Mouse (Mus musculus) retina, adult 2 months (tissue): ENCODE results near the gene Mcts2.
A peak's percentile ranks its signal among the peaks of the same experiment; 100 is the strongest.

Experiments
- DNase-seq: peaks from one replicate; pipeline ENCODE4 v3.0.0-alpha.2; 2012; ENCODE audit warnings: low read depth, low spot score

Gene Mcts2

GRCm38 (mm10) chr2:152725178-152725750 is 38.4 kb downstream of the Mcts2 start:
- no peak for DNase-seq

GRCm38 (mm10) chr2:152726213-152726612 is 39.4 kb downstream of the Mcts2 start:
- DNase-seq = no peak

GRCm38 (mm10) chr2:152726751-152727335 is 40.0 kb downstream of the Mcts2 start:
- DNase-seq = no peak

- no peak for DNase-seq
Observed at GRCm38 (mm10) chr2:152727795-152728510, 41.1 kb downstream of the Mcts2 start.

GRCm38 (mm10) chr2:152728594-152728993 is 41.8 kb downstream of the Mcts2 start:
- no peak for DNase-seq

DNA sequence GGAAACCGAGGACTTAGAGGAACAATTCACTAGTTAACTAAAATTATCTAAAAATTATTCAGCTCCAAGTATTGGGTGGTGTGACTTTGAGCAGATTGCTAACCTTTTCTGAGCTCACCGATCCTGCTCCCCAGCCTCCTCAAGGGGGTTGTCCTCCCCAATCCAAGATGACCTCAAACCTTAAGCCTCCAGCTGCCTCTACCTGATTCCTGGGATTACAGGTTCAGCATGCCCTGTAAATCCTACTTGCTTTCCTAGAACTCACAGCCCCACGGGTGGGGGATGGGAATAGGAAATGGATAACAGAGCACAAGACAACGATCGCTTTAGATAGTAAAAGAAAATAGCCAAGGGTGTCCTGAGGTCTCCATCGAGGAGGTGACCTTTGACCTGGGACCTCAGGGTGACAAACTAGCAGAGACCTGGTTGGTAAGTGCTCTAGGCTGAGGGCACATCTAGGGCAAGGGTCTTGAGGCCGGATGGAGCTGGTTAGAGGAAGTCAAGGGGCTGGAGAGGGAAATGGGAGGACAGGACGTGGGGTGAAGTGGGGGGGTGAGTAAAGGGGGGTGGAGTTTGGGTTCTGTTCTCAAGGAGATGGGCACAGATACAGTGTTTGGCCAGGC is 42.3 kb downstream of the Mcts2 start:
- no peak for DNase-seq

- DNase-seq = no peak
Observed at GRCm38 (mm10) chr2:152729636-152730020, 42.8 kb downstream of the Mcts2 start.

GRCm38 (mm10) chr2:152733201-152733600 is 46.4 kb downstream of the Mcts2 start:
- no peak for DNase-seq

GRCm38 (mm10) chr2:152734501-152734900 is 47.7 kb downstream of the Mcts2 start:
- no peak for DNase-seq

GRCm38 (mm10) chr2:152734984-152735383 is 48.1 kb downstream of the Mcts2 start:
- peak; percentile 70 for DNase-seq

- DNase-seq = no peak
Observed at GRCm38 (mm10) chr2:152736090-152736601, 49.3 kb downstream of the Mcts2 start, which contains the start of gene Id1. Gene Id1 (plus strand): TSS chr2:152736251.

GRCm38 (mm10) chr2:152736748-152737147 is 49.9 kb downstream of the Mcts2 start:
- DNase-seq = no peak
